Mouse (Mus musculus) R1 (cell line): ENCODE results near the gene Olfr1406.
"Not testable (repeated sequence)": the region's sequence is repeated elsewhere in the genome, so short reads cannot be mapped to it uniquely, and the experiment has no call there.

Experiments
- DNase-seq: peaks from one replicate; pipeline ENCODE4 v3.0.0-alpha.2; 2018; ENCODE audit warnings: low read depth, low spot score

Gene Olfr1406

GRCm38 (mm10) chr1:173190540-173190939 lies at the start of gene Olfr1406:
Gene Olfr1406, minus strand, starts transcription at chr1:173190640.
- no peak for DNase-seq

- not testable (repeated sequence) for DNase-seq
Measured at GRCm38 (mm10) chr1:173237004-173237403, 46.6 kb upstream of the Olfr1406 start.

GRCm38 (mm10) chr1:173227081-173227480 lies 36.6 kb upstream of the Olfr1406 start, which contains the start of gene Fcer1a:
Gene Fcer1a, minus strand, starts transcription at chr1:173227214.
- DNase-seq, result no peak

GRCm38 (mm10) chr1:173216481-173216880 lies 26.0 kb upstream of the Olfr1406 start:
- no peak for DNase-seq

GRCm38 (mm10) chr1:173212092-173212491 lies 21.7 kb upstream of the Olfr1406 start, which contains the start of gene Olfr1404:
Gene Olfr1404, plus strand, starts transcription at chr1:173212392.
- DNase-seq, result no peak

- no peak for DNase-seq
Measured at GRCm38 (mm10) chr1:173197508-173197907, 7.1 kb upstream of the Olfr1406 start, which contains the start of gene Olfr218. Gene Olfr218, plus strand, starts transcription at chr1:173197808.

GRCm38 (mm10) chr1:173196359-173196758 lies 5.9 kb upstream of the Olfr1406 start:
- DNase-seq, result peak; percentile 3

- no peak for DNase-seq
Measured at GRCm38 (mm10) chr1:173192059-173192458, 1.6 kb upstream of the Olfr1406 start.

GRCm38 (mm10) chr1:173174154-173174842 lies 16.1 kb downstream of the Olfr1406 start:
- no peak for DNase-seq

- DNase-seq, result no peak
Measured at GRCm38 (mm10) chr1:173137274-173137673, 53.2 kb downstream of the Olfr1406 start, which contains the start of gene Olfr1408. Gene Olfr1408, minus strand, starts transcription at chr1:173137374.
